Comparison of ENCODE assay signal across 30 mouse cellular contexts in genomic region chr16:57259356-57260083, GRCm38 (mm10). TPM values are rescaled to one million over a fixed set of nuclear protein-coding genes. Genes with fewer than 3 reads are reported as not detected.
DNase-seq lines count a peak whose midpoint lies in the region; ATAC-seq and TF ChIP-seq lines count a peak whose summit lies in the region.
"Had no signal": no experiment of that assay in that cellular context is flagged by ENCODE, and none has a peak within 500 bp of the region (broad histone marks: within the 10 kb centered on the region; RNA-seq: fewer than 3 reads in every experiment).

No protein-coding gene starts in this region.

- ATAC-seq in granulocyte monocyte progenitor cell, adult 5-6 weeks (replicated peaks; ENCODE audit: poor library complexity, severe bottlenecking): peak; percentile 94
- ATAC-seq in monocyte, adult 5-6 weeks (replicated peaks; ENCODE audit: insufficient number of reproducible peaks, low FRiP score, low TSS enrichment, poor library complexity, severe bottlenecking): peak; percentile 73
- ATAC-seq in forebrain, postnatal 0 days: no peak
- ATAC-seq in inflammation-experienced regulatory T-cells, adult 6 months: no peak
- ATAC-seq: forebrain, embryonic 15.5 days had no signal

- no peak overlapping the region for H3K4me3 ChIP-seq in spleen, adult 2 months (ENCODE audit: extremely low read depth, insufficient read depth, insufficient read length)
- H3K4me3 ChIP-seq in forebrain, postnatal 0 days (ENCODE audit: low read depth, low read length): no peak overlapping the region
- H3K4me3 ChIP-seq: embryonic facial prominence, embryonic 12.5 days; forebrain, embryonic 15.5 days; gastrocnemius, adult 2 months; heart, embryonic 15.5 days; hindbrain, embryonic 13.5 days; left cerebral cortex, adult 2 months; limb, embryonic 13.5 days; neural tube, embryonic 12.5 days had no signal

- WGBS in spleen, adult 2 months: 45% methylated on average over 13 of the region's 13 CpGs
- 94% methylated on average over 13 of the region's 13 CpGs for WGBS in forebrain, postnatal 0 days

- TF ChIP-seq CTCF in spleen, adult 2 months (IDR thresholded peaks at IDR 0.05; ENCODE audit: extremely low read depth, insufficient read depth, insufficient read length, insufficient replicate concordance): no peak
- TF ChIP-seq CTCF in forebrain, postnatal 0 days (IDR thresholded peaks at IDR 0.05; ENCODE audit: low read depth): no peak

- H3K9me3 ChIP-seq in forebrain, postnatal 0 days (ENCODE audit: low read length): no peaks in the 10 kb centered on the region
- H3K9me3 ChIP-seq: forebrain, embryonic 15.5 days; heart, embryonic 15.5 days; neural tube, embryonic 12.5 days had no signal

- TF ChIP-seq POLR2A in spleen, adult 2 months (IDR thresholded peaks at IDR 0.05; ENCODE audit: low read depth, low read length): no peak

- intact Hi-C loops in left cerebral cortex, postnatal 10 days (cut with DNase I): no loop called here

- H3K9ac ChIP-seq in forebrain, postnatal 0 days: no peak overlapping the region
- H3K9ac ChIP-seq: embryonic facial prominence, embryonic 12.5 days; forebrain, embryonic 15.5 days; heart, embryonic 15.5 days; hindbrain, embryonic 13.5 days; limb, embryonic 13.5 days; neural tube, embryonic 12.5 days had no signal

- no peak overlapping the region for H3K4me2 ChIP-seq in forebrain, postnatal 0 days (ENCODE audit: low read depth)
- H3K4me2 ChIP-seq: embryonic facial prominence, embryonic 12.5 days; forebrain, embryonic 15.5 days; heart, embryonic 15.5 days; hindbrain, embryonic 13.5 days; limb, embryonic 13.5 days; liver, embryonic 11.5 days; neural tube, embryonic 12.5 days had no signal

- no peaks in the 10 kb centered on the region for H3K36me3 ChIP-seq in spleen, adult 2 months (ENCODE audit: control insufficient read depth, insufficient read depth, low read length)
- H3K36me3 ChIP-seq in forebrain, postnatal 0 days (ENCODE audit: insufficient read depth): no peaks in the 10 kb centered on the region
- H3K36me3 ChIP-seq: embryonic facial prominence, embryonic 12.5 days; forebrain, embryonic 15.5 days; G1E; heart, embryonic 15.5 days; hindbrain, embryonic 13.5 days; limb, embryonic 13.5 days; neural tube, embryonic 12.5 days had no signal

- peak; percentile 14 to 17 for DNase-seq in spleen, adult 2 months (ENCODE audit: low read depth in 1 of 2, low spot score in 2 of 2)
- DNase-seq in spleen, adult 12 weeks (ENCODE audit: low spot score): no peak
- no peak for DNase-seq in forebrain, postnatal 0 days
- no peak for DNase-seq in left cerebral cortex, postnatal 10 days (ENCODE audit: extremely low spot score in 1 of 2, low spot score in 2 of 2)
- DNase-seq: adrenal gland, postnatal 10 days; cerebellum, adult 8-10 months; cerebellum, postnatal 25 days; embryo, embryonic 11 days; gastrocnemius, adult 2 months; gastrocnemius, postnatal 36 days; kidney, adult 11 months; kidney, postnatal 14 days; midbrain, embryonic 14.5 days; right cerebral cortex, postnatal 4 days; thymus, adult 2 months; thymus, postnatal 36 days had no signal

- H3K27me3 ChIP-seq in spleen, adult 2 months (ENCODE audit: control insufficient read depth, insufficient read depth, low read length): no peaks in the 10 kb centered on the region
- H3K27me3 ChIP-seq in forebrain, postnatal 0 days (ENCODE audit: insufficient read depth, low read length): no peaks in the 10 kb centered on the region
- H3K27me3 ChIP-seq: embryonic facial prominence, embryonic 12.5 days; forebrain, embryonic 15.5 days; heart, embryonic 15.5 days; hindbrain, embryonic 13.5 days; limb, embryonic 13.5 days; neural tube, embryonic 12.5 days had no signal

- H3K4me1 ChIP-seq in spleen, adult 2 months (ENCODE audit: control insufficient read depth, insufficient read depth, insufficient read length): no peaks in the 10 kb centered on the region
- no peaks in the 10 kb centered on the region for H3K4me1 ChIP-seq in forebrain, postnatal 0 days (ENCODE audit: insufficient read depth)
- H3K4me1 ChIP-seq: embryonic facial prominence, embryonic 12.5 days; forebrain, embryonic 15.5 days; heart, embryonic 15.5 days; hindbrain, embryonic 13.5 days; limb, embryonic 13.5 days; neural tube, embryonic 12.5 days had no signal

- no peak overlapping the region for H3K27ac ChIP-seq in spleen, adult 2 months (ENCODE audit: insufficient read depth, low read length)
- H3K27ac ChIP-seq in forebrain, postnatal 0 days (ENCODE audit: low read depth, low read length): no peak overlapping the region
- H3K27ac ChIP-seq: embryonic facial prominence, embryonic 12.5 days; forebrain, embryonic 15.5 days; gastrocnemius, adult 2 months; heart, embryonic 15.5 days; hindbrain, embryonic 13.5 days; left cerebral cortex, adult 2 months; limb, embryonic 13.5 days; neural tube, embryonic 12.5 days had no signal

RNA-seq across cellular contexts. Expression of gene Tbc1d23, which starts 28.2 kb away (rescaled TPM):
- 7.0 and 8.2 TPM in 2 replicates for polyA plus RNA-seq in spleen, adult 2 months (2012; rRNA removed)
- total RNA-seq in granulocyte monocyte progenitor cell, adult 5-6 weeks (2014; fragmentation: Nextera tagmentation): 28.2 and 36.4 TPM in 2 replicates
- total RNA-seq in granulocyte monocyte progenitor cell, adult 5-6 weeks (2017): 42.3 and 45.7 TPM in 2 replicates
- 86.5 to 111 TPM (median 99.9 TPM) in 3 replicates for total RNA-seq in monocyte, adult 5-6 weeks (2017)
- total RNA-seq in forebrain, postnatal 0 days (2014; rRNA removed): 75.8 and 89.1 TPM in 2 replicates
- polyA plus RNA-seq in forebrain, postnatal 0 days (2015; fragmentation: Nextera tagmentation; extraction: Ambion mirVana): 29.3 and 33.5 TPM in 2 replicates
- 10 to 100 TPM; 19.6 to 46.0 (median 28.1) TPM for polyA plus RNA-seq in inflammation-experienced regulatory T-cells, adult 6 months (2017; shearing (Covaris generic))
- total RNA-seq in left cerebral cortex, postnatal 10 days (2021): 10 to 100 TPM; 45.8 to 46.8 TPM

RNA-seq across cellular contexts. Expression of gene Tmem30c, which starts 33.1 kb away (rescaled TPM):
- polyA plus RNA-seq in spleen, adult 2 months (2012; rRNA removed): not detected in 2 replicates
- not detected in 2 replicates for total RNA-seq in granulocyte monocyte progenitor cell, adult 5-6 weeks (2014; fragmentation: Nextera tagmentation)
- total RNA-seq in granulocyte monocyte progenitor cell, adult 5-6 weeks (2017): not detected in 2 replicates
- 0.10 TPM in 1 of 3 replicates, not detected in the others for total RNA-seq in monocyte, adult 5-6 weeks (2017)
- total RNA-seq in forebrain, postnatal 0 days (2014; rRNA removed): 0.23 and 0.24 TPM in 2 replicates
- 0.27 TPM in 1 of 2 replicates, not detected in the other for polyA plus RNA-seq in forebrain, postnatal 0 days (2015; fragmentation: Nextera tagmentation; extraction: Ambion mirVana)
- under 1 TPM in 1 of 3 experiments, not detected in 2; 0.11 TPM for polyA plus RNA-seq in inflammation-experienced regulatory T-cells, adult 6 months (2017; shearing (Covaris generic))
- under 1 TPM; 0.16 to 0.79 TPM for total RNA-seq in left cerebral cortex, postnatal 10 days (2021)
- total RNA-seq: adrenal gland, postnatal 10 days; gastrocnemius, adult 2 months; gastrocnemius, postnatal 36 days; heart, postnatal 25 days had no signal
- polyA plus RNA-seq: G1E; heart, embryonic 15.5 days; liver, embryonic 11.5 days; liver, embryonic 16.5 days; thymus, adult 2 months had no signal

Comparison
In these comparisons a context has a peak if more than half of its experiments do, and no peak if none do; other contexts are left out.
1. DNase-seq: peak in spleen, adult 2 months (2 of 2); none in spleen, adult 12 weeks (single experiment), forebrain, postnatal 0 days (single experiment) and left cerebral cortex, postnatal 10 days (0 of 2).
2. ATAC-seq: peak in granulocyte monocyte progenitor cell, adult 5-6 weeks (single experiment) and monocyte, adult 5-6 weeks (single experiment); none in forebrain, postnatal 0 days (single experiment) and inflammation-experienced regulatory T-cells, adult 6 months (single experiment).